Mouse (Mus musculus) CH12F3 (cell line): ENCODE data around the gene Il17rb.

Source experiments
- in situ Hi-C: fragments of 300-500 bp; cut with MboI; formaldehyde crosslinking; loops from 2 replicates; pipeline ENCODE4 v1.14.3; 2020; ENCODE audit warnings: low sequenced_read_pairs

Gene Il17rb

DNA sequence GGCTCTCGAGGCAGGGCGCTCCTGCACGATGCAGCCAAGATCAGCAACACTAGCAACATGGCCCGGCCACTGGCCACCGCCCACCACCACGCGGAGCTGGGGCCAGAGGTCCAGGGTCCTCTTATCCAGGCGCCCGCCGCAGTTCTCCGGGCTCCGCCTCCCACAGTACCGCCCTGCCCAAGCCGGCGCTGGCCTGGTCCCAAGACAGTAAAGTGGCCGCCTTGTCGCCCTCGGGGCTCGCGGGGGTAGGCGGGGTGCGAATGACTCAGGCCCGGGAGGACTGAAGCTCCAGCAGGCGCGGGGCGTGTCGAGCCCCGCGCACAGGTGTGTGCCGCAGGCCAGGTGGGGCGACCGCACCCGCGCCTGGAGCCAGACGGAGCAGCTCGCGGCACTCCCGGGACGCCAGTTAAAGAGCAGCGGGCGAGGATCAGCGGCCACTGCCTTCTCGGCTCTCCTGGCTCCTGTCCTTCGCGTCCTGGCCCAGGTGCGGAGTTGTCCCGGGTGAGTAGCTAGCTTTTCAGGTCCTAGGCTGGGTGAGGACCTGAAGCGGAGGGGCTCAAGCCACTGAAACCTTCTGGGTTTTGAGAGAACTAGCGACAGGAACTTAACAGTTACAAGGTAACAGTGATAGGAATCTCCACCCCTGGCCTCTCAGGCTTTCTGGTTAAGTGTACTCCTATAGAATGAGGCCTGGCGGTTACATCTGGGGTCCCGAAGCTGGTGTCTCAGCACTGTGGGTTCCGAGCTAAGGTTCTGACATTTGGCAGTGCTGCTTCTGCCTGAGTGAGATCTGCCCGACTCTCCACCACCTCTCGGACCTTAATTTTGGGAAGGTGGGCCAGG lies at the start of gene Il17rb, which contains the start of gene Chdh:
Il17rb (minus strand) TSS at position 164 of the 843 bp plus-strand sequence.
Chdh (plus strand) TSS at position 291 of the 843 bp plus-strand sequence.
- in situ Hi-C loops, result no loop called here

DNA sequence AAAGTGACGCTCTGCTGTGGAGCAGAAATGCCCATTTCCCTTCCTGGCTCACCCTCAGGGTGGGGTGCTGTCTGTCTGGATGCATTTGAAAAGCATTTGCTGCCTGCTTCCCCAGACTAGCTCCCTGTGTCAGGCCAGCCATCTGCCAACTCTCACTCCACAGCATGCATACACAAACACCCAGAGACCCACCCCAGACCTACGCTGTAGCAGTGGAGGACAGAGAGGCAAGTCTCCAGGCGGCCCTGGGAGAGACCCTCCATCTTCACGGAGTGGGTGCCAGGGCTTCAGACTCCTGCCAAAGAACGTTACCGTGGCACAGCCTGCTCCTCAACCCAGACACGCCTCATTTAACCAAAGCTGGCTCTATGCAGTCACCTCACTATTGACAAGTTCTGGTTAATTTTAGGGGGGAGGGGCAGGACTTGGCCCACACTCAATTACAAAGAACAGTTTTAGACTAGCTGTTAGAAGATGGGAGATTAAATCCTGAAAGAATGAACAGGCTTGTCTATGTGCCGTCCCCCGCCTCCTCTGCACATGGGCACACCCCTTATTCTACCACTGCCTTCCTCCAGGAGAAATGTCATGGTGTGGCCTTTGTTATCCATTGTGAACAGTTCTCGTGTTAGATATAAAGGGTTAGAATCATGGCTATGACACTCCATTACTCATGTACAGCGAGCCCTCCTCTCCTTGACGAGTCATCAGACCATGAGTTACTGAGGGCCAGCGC lies 47.5 kb upstream of the Il17rb start:
- in situ Hi-C loops, result no loop called here

DNA sequence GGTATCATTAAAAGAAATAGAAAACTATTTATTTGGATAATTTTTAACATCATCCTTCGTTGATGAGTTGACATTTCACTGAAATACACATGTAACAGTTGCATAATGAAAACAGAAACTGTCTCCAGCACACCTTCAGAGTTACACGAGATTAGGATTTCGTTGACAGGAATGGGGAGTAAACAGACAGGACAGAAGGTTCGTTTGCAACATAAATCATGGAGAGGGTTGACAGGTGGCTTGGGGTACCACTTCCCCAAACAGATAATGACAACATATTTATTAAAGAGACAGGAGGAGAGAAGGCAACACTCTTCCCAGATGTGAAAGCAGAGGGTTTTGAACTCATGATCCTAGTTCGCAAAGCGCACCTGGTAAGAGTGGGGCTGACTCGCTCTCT lies 46.2 kb upstream of the Il17rb start:
- in situ Hi-C loops, result no loop called here

DNA sequence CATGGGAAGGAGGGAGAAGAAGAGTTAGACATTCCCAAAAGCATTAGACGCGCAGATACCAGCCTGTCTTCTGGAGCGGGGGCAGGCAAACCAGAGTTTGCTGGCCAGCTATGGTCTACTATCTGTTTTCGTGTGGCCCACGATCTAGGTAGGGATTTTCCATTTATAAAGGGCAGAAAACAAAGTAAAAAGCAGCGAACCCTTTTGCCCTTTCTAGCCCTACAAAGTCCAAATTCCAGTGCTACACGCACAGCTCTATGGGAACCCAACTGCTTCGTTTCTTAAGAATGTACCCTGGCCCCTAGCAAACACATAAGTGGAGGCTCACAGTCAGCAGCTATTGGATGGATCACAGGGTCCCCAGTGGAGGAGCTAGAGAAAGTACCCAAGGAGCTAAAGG lies 41.6 kb upstream of the Il17rb start:
- in situ Hi-C loops, result no loop called here

DNA sequence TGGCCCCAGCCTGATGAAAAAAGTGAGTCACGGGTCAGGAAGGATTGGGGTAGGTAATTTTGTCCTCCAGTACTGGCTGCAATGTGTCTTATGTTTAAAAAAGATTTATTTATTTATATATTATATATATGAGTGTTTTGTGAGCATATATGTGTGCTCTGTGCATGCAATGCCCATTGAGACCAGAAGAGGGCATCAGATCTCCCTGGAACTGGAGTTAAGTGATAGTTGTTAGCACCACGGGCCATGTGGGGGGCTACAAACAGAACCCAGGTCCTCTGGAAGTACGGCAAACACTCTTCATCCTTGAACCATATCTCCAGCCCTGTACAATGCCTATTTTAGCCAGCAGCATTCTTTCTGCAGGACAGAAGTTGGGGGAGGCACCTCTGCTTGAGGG lies 39.4 kb upstream of the Il17rb start:
- in situ Hi-C loops, result no loop called here

DNA sequence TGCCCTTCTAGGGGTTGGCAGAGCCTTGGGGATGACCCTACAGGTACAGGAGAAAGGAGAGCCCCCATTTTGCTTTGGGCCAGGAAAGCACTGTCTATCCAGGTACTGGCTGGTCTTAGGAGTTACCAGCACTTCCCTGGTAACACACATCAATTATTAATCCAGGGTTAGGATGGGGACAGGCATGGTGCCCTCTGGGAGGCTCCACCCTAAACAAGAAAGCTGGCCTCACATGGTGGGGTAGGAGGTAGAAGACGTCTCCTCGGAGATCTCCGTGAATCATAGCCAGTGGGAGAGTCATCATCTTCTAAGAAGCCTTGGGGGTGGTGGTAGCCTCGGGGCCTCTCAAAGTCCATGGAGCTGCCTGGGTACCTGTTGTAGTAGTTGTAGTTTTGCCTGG lies 38.3 kb upstream of the Il17rb start:
- in situ Hi-C loops, result no loop called here

DNA sequence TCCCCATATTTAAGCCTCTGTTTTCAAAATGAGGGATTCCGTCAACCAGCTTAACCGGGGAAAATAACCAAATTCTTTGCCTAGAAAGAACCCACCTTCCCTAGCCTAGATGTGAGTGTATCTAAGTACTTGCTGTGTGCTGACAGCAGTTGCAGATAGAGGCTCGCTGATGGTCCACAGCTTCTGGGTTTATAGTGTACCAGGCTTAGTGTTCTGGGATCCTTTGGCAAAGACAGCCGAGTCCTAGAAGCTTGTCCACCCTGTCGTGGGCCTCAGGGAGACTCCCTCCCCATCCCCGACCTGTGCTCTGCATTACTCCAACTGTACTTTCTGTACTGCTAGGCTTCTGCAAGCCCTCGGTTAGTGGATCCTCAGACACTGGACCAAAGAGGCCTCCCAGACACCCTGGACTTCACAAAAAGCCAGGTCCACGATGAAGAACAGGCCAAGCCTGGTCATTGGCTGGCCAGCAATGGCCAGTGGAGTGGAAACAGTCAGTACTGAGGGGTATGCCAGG lies 37.1 kb upstream of the Il17rb start:
- in situ Hi-C loops, result no loop called here

DNA sequence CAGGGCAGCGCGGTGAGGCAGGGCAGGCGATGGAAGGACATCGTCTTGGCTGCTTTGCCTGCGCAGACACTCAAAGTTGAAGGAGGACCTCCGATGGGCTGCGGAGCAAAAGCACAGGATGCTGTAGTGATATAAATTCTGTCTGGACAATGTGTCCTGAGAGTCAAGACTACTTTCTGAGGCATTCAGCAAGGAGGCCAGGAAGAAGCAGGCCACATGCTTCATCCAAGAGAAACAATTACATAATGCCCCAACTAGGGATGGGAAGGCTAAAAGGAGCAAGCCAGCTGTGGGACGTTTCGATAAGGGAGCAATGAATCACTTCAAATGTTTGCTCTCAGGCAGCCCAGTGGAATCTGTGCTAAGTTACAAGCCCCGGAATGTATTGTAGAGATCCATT lies 36.5 kb upstream of the Il17rb start:
- in situ Hi-C loops, result no loop called here

DNA sequence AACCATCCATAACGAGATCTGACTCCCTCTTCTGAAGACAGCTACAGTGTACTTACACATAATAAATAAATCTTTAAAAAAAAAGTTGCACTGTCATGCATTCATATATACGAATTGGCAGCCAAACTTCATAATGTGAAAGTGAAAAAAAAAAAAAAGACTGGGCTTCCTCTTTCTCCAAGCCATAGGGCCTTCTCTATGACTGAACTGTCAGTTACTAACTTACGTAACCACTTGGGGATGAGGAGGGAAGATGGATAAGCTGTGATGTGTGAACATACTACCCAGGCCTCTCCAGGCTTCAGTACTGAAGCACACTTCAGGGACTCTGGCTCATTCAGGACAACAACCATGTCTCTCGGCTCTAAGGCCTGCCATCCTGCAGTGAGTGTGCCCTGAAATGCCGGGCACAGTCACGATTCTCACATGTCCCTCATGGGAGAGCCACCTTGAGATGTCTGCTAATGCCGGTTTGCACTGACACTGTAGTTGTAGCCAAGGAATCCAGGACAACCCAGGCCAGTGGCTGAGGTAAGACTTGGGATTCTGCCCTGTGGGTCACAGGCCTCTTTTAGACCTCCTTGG lies 34.8 kb upstream of the Il17rb start:
- in situ Hi-C loops, result no loop called here

DNA sequence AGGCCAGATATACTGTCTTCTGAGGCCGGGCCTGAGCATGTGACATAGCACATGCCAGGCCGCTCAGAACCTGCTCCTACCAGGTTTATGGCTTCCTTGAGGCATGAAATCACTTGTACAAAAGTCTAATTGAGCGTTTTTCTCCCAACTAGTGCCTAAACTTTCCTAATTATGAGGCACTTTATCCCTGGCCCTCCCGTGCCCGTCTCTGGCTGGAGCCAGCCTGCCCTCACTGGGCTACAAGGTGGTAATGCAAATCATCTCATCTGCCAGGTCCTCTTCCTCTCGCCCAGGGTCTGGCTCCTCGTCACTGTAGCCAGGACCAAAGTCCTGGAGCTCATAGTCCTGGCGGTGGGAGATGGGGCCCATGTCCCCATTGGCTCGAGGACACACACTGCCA lies 33.1 kb upstream of the Il17rb start:
- in situ Hi-C loops, result no loop called here

DNA sequence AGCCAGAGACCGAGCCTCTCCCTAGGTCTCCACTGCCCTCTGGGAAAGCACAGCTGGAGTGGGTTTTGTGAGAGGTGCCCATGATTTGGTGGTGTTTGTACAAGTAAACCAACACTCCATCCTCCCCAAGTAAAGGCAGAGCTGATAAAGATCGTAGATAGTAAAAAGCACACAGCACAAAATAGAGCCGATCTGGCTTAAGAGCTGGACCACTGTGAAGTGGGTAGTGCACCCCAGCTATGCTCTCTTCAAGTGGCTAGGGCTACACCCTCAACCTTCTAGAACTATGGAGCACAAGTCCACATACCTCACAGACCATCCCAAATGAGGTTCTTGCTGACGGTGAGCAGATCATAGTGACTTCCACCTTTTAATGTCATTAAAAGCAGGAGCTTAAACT lies 30.7 kb upstream of the Il17rb start:
- in situ Hi-C loops, result no loop called here

DNA sequence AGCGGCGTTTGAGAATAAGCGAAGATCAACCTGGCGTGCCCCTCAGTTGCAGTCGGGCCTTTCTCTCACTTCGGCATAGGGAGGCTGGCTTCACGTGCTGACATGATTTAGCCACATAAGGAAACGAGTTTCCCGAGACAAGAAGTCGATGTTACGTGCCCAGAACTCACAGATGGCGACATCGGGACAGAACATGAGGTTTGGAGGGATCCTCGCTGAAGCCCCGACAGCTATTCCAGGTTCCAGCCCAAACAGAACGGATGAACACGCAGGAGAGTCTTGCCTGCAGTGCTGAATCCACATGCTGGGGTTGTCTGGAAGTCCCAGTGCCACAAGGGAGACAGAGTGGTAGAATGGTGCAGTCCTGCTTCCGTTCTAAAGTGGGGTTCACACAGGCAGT lies 29.7 kb upstream of the Il17rb start:
- in situ Hi-C loops, result no loop called here

DNA sequence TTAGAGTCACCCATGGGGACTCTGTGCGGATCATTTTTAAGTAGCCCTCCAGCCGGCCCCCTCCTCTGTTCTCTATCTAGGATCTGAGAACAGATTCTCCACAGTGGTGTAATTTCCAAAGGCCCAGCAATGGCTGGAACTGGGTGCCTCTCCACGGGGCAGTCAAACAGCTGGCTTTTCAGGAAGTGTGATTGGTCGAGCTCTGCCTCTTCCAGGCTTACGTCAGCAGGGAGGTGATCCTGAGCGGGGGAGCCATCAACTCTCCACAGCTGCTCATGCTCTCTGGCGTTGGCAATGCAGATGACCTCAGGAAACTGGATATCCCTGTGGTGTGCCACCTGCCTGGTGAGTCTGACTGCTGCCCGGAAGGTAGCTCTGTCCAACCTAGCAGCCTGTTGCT lies 24.7 kb upstream of the Il17rb start:
- in situ Hi-C loops, result no loop called here

DNA sequence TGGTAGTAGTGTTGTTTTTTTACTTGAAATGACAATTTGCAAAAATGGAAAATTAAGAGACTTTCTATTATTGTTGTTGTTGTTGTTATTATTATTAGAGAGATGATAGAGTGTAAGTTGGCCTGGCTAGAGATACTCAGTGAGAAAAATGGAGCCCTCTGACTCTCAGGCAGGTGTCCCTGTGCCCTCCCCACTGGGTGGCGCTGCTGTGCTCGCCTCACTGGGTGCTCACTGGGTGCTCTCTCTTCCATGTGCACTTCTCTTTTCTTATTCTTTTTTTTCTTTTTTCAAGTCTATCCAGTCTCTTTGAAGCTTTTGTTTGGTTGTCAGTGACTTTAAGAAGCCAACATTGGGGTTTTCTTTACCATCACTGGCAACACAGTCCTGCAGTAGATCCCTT lies 18.7 kb upstream of the Il17rb start:
- in situ Hi-C loops, result no loop called here

DNA sequence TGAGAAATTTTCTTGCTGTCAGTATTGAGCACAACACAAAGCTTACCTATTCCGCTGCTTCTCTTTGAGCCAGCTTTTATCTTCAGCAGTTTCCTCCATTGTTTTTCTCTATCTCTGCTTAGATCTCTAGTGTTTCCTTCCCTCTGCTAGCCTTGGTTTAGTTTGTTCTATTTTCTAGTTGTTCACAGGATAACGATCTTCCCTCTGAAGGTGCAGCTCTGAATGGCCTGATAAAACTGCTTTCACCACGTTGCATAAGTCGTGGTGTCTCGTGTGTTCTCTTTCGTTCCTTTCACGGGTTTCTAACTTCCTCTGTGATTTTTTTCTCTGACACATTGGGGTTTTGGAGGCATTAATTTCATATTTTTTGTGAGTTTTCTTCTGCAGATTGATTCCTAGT lies 15.7 kb upstream of the Il17rb start:
- in situ Hi-C loops, result no loop called here

DNA sequence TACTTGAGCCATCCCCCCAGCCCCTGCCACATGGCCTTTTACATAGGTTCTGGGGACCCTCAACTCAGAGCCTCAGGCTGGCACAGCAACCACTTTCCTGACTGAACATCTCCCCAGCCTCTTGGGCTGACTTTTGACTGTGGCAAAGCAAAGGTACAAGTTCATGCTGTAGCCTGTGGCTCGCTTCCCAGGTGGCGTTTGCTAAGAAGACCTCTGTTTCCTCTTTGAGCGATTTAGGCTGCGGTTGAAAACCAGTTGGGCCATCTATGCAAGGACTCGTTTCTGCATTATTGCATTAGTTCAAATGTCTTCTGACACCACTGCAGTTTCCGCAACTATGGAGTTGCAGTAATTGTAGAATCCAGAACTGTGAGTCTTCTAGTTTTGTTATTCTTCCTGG lies 13.8 kb upstream of the Il17rb start:
- in situ Hi-C loops, result no loop called here

DNA sequence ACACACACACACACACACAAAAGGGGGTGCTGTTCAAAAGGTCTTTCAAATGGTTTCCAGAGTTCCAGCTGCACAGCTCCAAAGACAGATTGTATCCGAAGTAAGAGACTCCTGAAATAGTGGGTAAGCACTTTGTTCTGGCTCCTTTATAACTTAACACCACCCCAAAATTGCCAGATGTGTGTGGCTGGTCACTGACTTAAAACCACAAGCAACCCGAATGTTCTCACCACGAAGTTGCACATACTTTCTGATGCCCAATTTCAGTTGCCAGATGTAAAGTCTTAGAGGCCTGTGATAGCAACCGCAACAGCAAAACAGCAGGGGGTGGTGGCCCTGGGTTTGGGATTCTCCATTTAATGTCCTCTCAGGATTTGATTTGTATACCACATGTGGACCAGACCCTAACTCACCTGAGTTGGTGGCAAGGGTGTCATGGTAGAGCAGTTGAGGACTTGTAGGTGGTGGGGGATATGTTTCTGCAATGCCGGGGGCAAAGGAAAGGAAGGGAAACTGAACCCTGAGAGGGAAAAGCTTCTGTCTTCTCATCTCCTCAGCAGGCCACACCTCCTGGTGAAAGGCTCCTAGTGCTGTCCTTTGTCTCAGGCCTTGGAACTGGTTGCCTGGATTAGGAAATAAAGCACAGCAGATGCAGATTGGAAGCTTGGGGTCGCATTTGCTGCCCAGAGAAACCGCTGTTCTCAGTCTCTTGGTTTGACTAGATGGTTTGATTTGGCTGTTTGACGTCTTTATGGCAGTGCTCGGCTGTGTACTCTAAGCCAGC lies 11.3 kb upstream of the Il17rb start:
- in situ Hi-C loops, result no loop called here

DNA sequence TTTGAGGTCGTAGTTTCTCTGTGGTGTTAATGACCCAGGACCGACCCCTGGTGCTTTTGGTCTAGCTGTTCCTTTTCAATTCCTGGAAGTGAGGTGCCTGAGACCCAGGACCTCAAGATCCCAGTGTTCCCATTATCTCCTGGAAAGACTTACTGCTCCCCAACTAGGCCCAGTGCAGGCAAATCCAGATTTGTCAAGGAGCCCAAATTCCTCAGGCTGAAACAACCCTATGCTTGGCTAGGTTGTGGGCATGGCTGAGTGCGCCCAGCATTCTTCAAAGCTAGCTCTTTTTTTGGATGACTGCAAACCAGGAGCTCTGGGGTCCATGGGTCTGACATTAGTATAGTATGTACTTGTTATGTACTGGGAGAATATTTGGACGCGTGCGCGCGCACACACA lies 10.7 kb upstream of the Il17rb start:
- in situ Hi-C loops, result no loop called here

DNA sequence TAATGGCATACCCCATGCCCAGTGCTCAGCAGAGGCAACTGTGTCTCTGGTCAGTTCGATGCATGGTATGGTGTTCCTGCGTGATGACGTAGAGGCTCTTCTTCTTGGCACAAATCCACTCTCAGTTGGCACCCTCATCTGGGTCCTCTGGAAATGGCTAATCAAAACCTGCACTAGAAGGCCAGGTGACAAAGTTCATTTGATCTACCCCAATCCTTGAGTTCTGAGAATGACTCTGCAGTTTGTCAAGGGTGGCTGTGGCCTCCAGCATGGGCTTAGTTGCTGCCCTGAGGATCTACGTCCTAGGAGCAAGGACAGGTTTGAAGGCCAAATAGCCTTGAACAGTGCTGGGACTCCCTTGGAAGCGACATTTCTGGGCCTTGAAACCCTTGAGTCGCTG lies 10.2 kb upstream of the Il17rb start:
- in situ Hi-C loops, result no loop called here

DNA sequence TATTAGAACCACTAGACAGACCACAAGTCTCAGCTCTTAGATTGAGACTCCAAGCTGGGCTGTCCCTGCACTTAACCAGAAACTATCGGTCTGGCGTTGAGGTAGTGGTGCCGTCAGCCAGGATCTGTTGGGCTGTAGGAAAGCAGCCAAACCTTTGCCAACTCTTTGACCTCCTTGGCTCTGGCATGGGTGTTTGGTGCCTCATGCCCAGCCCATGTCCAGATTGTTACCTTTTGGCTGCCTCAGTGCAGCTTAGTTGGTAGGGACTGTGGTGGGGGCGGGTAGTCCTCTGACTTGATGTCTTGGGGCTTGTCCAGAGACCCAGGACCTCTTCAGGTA lies 9.7 kb upstream of the Il17rb start:
- in situ Hi-C loops, result no loop called here

DNA sequence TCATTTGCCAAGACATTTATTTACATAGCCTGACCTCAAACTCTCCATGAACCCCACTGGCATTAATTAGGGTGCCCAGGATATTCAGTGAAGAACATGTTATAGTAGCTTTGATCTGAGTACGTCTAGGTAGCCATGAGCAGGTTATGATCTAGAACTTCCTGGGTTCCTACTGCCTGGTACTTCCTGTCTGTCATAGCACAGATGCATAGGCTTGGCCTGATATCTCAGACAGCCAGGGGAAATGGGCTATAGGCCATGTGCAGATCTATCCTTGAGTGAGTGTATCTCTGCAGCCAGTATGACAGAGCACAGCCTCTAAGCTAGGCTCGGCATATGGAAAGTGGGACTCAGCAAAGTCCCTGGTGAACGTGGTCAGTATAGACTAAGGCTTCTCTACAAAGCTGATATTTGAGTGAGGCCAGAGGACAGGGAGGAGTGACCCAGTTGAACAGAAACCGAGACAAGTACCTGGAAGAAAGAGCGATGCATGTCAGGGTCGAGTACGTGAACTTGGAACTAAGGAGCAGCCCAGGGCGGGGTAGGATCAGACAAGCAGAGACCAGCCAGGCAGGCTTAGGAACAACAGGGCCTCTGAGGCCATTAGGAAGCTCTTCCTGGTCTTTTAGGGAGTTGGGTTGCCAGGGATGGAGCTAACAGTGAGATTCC lies 9.2 kb upstream of the Il17rb start:
- in situ Hi-C loops, result no loop called here
